Mouse (Mus musculus) hindbrain, embryonic 11.5 days (tissue): ENCODE data around the gene 4930447C04Rik. TPM values are rescaled to one million over a fixed set of nuclear protein-coding genes. Genes with fewer than 3 reads are reported as not detected.

Source experiments
- ATAC-seq: fragments of 200-750 bp; cut with Nextera tagmentation; 2 replicates; pipeline ENCODE4 v1.8.0; 2017; ENCODE audit warnings: mild to moderate bottlenecking, moderate TSS enrichment, moderate library complexity; ENCODE audit not compliant: low FRiP score
- DNase-seq: peaks from one replicate; pipeline ENCODE4 v3.0.0-alpha.2; 2015; ENCODE audit warnings: low spot score
- H3K27ac ChIP-seq: fragments of 300-500 bp; sonication (generic); 2 replicates; pipeline ENCODE4 v1.5.1; 2014; ENCODE audit warnings: mild to moderate bottlenecking, low read depth, low read length
- H3K27me3 ChIP-seq: fragments of 300-500 bp; sonication (generic); 2 replicates; pipeline ENCODE4 v1.6.1; 2014; ENCODE audit warnings: mild to moderate bottlenecking, low read length, moderate library complexity, mixed read lengths; ENCODE audit not compliant: control insufficient read depth, insufficient read depth
- H3K36me3 ChIP-seq: fragments of 300-500 bp; sonication (generic); 2 replicates; pipeline ENCODE4 v1.6.1; 2014; ENCODE audit warnings: mild to moderate bottlenecking, low read length, moderate library complexity, mixed read lengths; ENCODE audit not compliant: control insufficient read depth, insufficient read depth
- H3K4me1 ChIP-seq: fragments of 300-500 bp; sonication (generic); replicated peaks from 2 replicates; pipeline ENCODE4 v1.6.1; 2014; ENCODE audit warnings: low read length, mixed read lengths; ENCODE audit not compliant: control insufficient read depth, insufficient read depth
- H3K4me2 ChIP-seq: fragments of 300-500 bp; sonication (generic); replicated peaks from 2 replicates; pipeline ENCODE4 v1.6.1; 2014; ENCODE audit warnings: mild to moderate bottlenecking, low read depth, low read length
- H3K4me3 ChIP-seq: fragments of 300-500 bp; sonication (generic); 2 replicates; pipeline ENCODE4 v1.5.1; 2014; ENCODE audit warnings: low read depth, low read length
- H3K9ac ChIP-seq: fragments of 300-500 bp; sonication (generic); 2 replicates; pipeline ENCODE4 v1.6.1; 2014; ENCODE audit warnings: low read depth, low read length
- H3K9me3 ChIP-seq: fragments of 300-500 bp; sonication (generic); 2 replicates; pipeline ENCODE4 v1.6.1; 2016; ENCODE audit warnings: low read length; ENCODE audit not compliant: control insufficient read depth
- WGBS: fragments of 180-500 bp; shearing (Covaris S2); extraction: QIAGEN DNeasy Blood & Tissue Kit; methylation state at CpG from one replicate; pipeline ENCODE4 v1.1.7; 2014; 5-methylcytosine and 5-hydroxymethylcytosine counted together
- polyA plus RNA-seq: library from polyadenylated mRNA; unstranded; fragments of >200 nt; fragmentation: Nextera tagmentation; extraction: Ambion mirVana; gene quantifications from 2 replicates; pipeline ENCODE4 v1.2.1, GENCODE M21; 2014

Gene 4930447C04Rik
- polyA plus RNA-seq, 1 experiment from 2014 or later = 2.1 TPM

GRCm38 (mm10) chr12:72970620-72971019 is 30.0 kb upstream of the 4930447C04Rik start:
- ATAC-seq (no peak), DNase-seq (no peak)
- Histone ChIP-seq H3K4me1 (no peaks in the 10 kb centered on the region), H3K9me3 (no peaks in the 10 kb centered on the region), H3K27ac (no peak overlapping the region), H3K27me3 (peaks cover 14% of the 10 kb centered on the region; the same call in 1 of the 2 replicates), H3K36me3 (no peaks in the 10 kb centered on the region), H3K4me2 (no peak overlapping the region), H3K9ac (no peak overlapping the region), H3K4me3 (no peak overlapping the region)
- WGBS = 63% methylated on average over 14 of the region's 14 CpGs

- Histone ChIP-seq H3K27ac (no peak overlapping the region), H3K27me3 (0 out of 2 replicates have a peak, but pooled peaks cover 3% of the 10 kb centered on the region), H3K36me3 (no peaks in the 10 kb centered on the region), H3K9me3 (no peaks in the 10 kb centered on the region), H3K4me3 (no peak overlapping the region), H3K4me2 (no peak overlapping the region), H3K9ac (no peak overlapping the region), H3K4me1 (no peaks in the 10 kb centered on the region)
- ATAC-seq = no peak
- no peak for DNase-seq
- 89% methylated on average over 7 of the region's 7 CpGs for WGBS
Measured at GRCm38 (mm10) chr12:72967541-72967940, 27.0 kb upstream of the 4930447C04Rik start.

GRCm38 (mm10) chr12:72962761-72963160 is 22.2 kb upstream of the 4930447C04Rik start:
- DNase-seq (no peak), ATAC-seq (no peak)
- Histone ChIP-seq H3K4me2 (no peak overlapping the region), H3K9ac (no peak overlapping the region), H3K27ac (no peak overlapping the region), H3K4me1 (no peaks in the 10 kb centered on the region), H3K9me3 (no peaks in the 10 kb centered on the region), H3K27me3 (no peaks in the 10 kb centered on the region), H3K36me3 (no peaks in the 10 kb centered on the region), H3K4me3 (no peak overlapping the region)
- WGBS = 50% methylated on average over 6 of the region's 6 CpGs

GRCm38 (mm10) chr12:72958446-72958845 is 17.9 kb upstream of the 4930447C04Rik start:
- Histone ChIP-seq H3K36me3 (no peaks in the 10 kb centered on the region), H3K4me1 (no peaks in the 10 kb centered on the region), H3K4me2 (no peak overlapping the region), H3K9me3 (no peaks in the 10 kb centered on the region), H3K9ac (no peak overlapping the region), H3K27ac (no peak overlapping the region), H3K4me3 (no peak overlapping the region), H3K27me3 (peaks cover 6% of the 10 kb centered on the region)
- WGBS = 95% methylated on average over 3 of the region's 3 CpGs
- ATAC-seq (no peak), DNase-seq (no peak)

GRCm38 (mm10) chr12:72957829-72958424 is 17.4 kb upstream of the 4930447C04Rik start:
- Histone ChIP-seq H3K27me3 (peaks cover 7% of the 10 kb centered on the region), H3K36me3 (no peaks in the 10 kb centered on the region), H3K9ac (no peak overlapping the region), H3K4me1 (no peaks in the 10 kb centered on the region), H3K27ac (no peak overlapping the region), H3K4me3 (no peak overlapping the region), H3K4me2 (no peak overlapping the region), H3K9me3 (no peaks in the 10 kb centered on the region)
- WGBS = 73% methylated on average over 6 of the region's 6 CpGs
- DNase-seq (no peak), ATAC-seq (no peak)

GRCm38 (mm10) chr12:72954906-72955305 is 14.3 kb upstream of the 4930447C04Rik start:
- Histone ChIP-seq H3K27ac (no peak overlapping the region), H3K4me3 (no peak overlapping the region), H3K27me3 (peaks cover 22% of the 10 kb centered on the region), H3K4me1 (no peaks in the 10 kb centered on the region), H3K36me3 (no peaks in the 10 kb centered on the region), H3K4me2 (no peak overlapping the region), H3K9me3 (no peaks in the 10 kb centered on the region), H3K9ac (no peak overlapping the region)
- DNase-seq (no peak), ATAC-seq (no peak)
- WGBS = 72% methylated on average over 4 of the region's 4 CpGs

GRCm38 (mm10) chr12:72953858-72954257 is 13.3 kb upstream of the 4930447C04Rik start:
- Histone ChIP-seq H3K27ac (no peak overlapping the region), H3K9me3 (no peaks in the 10 kb centered on the region), H3K4me2 (no peak overlapping the region), H3K9ac (no peak overlapping the region), H3K27me3 (peaks cover 30% of the 10 kb centered on the region), H3K4me3 (no peak overlapping the region), H3K36me3 (no peaks in the 10 kb centered on the region), H3K4me1 (no peaks in the 10 kb centered on the region)
- WGBS = 83% methylated on average over 5 of the region's 5 CpGs
- ATAC-seq (no peak), DNase-seq (no peak)

GRCm38 (mm10) chr12:72953089-72953488 is 12.5 kb upstream of the 4930447C04Rik start:
- no peak overlapping the region for H3K27ac ChIP-seq
- H3K9me3 ChIP-seq = no peaks in the 10 kb centered on the region
- DNase-seq (no peak), ATAC-seq (no peak)
- 88% methylated on average over 5 of the region's 5 CpGs for whole genome bisulfite sequencing
- H3K4me1 ChIP-seq = no peaks in the 10 kb centered on the region
- peaks cover 33% of the 10 kb centered on the region for H3K27me3 ChIP-seq
- H3K36me3 ChIP-seq = no peaks in the 10 kb centered on the region
- no peak overlapping the region for H3K4me2 ChIP-seq
- H3K9ac ChIP-seq = no peak overlapping the region
- no peak overlapping the region for H3K4me3 ChIP-seq

GRCm38 (mm10) chr12:72947335-72947734 is 6.8 kb upstream of the 4930447C04Rik start:
- WGBS = 20% methylated on average over 2 of the region's 2 CpGs
- DNase-seq (peak; percentile 29), ATAC-seq (no peak)
- Histone ChIP-seq H3K4me3 (no peak overlapping the region), H3K4me1 (no peaks in the 10 kb centered on the region), H3K27ac (no peak overlapping the region), H3K27me3 (peaks cover 71% of the 10 kb centered on the region), H3K9me3 (no peaks in the 10 kb centered on the region), H3K4me2 (no peak overlapping the region), H3K9ac (no peak overlapping the region), H3K36me3 (no peaks in the 10 kb centered on the region)
